Mouse (Mus musculus) thymus, adult 2 months (tissue): ENCODE results near the gene Ttll5. TPM values are rescaled to one million over a fixed set of nuclear protein-coding genes. Genes with fewer than 3 reads are reported as not detected.
A peak's percentile ranks its signal among the peaks of the same experiment; 100 is the strongest.

ENCODE experiments used
- DNase-seq: peaks from one replicate; pipeline ENCODE4 v3.0.0; 2021
- H3K27ac ChIP-seq: fragments of 200-500 bp; 2 replicates; pipeline ENCODE4 v1.5.1; 2012; ENCODE audit warnings: low read length, control low read depth; ENCODE audit not compliant: control insufficient read depth, insufficient read depth
- H3K27me3 ChIP-seq: fragments of 200-500 bp; 2 replicates; pipeline ENCODE4 v1.6.1; 2012; ENCODE audit warnings: mild to moderate bottlenecking, low read length, moderate library complexity, mixed read lengths; ENCODE audit not compliant: control insufficient read depth, insufficient read depth
- H3K36me3 ChIP-seq: fragments of 200-500 bp; 2 replicates; pipeline ENCODE4 v1.6.1; 2012; ENCODE audit warnings: mild to moderate bottlenecking, low read length, moderate library complexity; ENCODE audit not compliant: control insufficient read depth, insufficient read depth
- H3K4me1 ChIP-seq: fragments of 200-500 bp; replicated peaks from 2 replicates; pipeline ENCODE4 v1.6.1; 2012; ENCODE audit warnings: low read length; ENCODE audit not compliant: control insufficient read depth, insufficient read depth
- H3K4me3 ChIP-seq: fragments of 200-500 bp; 2 replicates; pipeline ENCODE4 v1.5.1; 2012; ENCODE audit warnings: mild to moderate bottlenecking, low read length, control low read depth, moderate library complexity; ENCODE audit not compliant: control insufficient read depth, insufficient read depth
- CTCF ChIP-seq: fragments of 200-500 bp; IDR thresholded peaks from 2 replicates; pipeline ENCODE4 v1.5.1; 2012; ENCODE audit warnings: mild to moderate bottlenecking, control low read depth, low read length, moderate library complexity, borderline replicate concordance; ENCODE audit not compliant: control insufficient read depth, poor library complexity, insufficient read depth; ENCODE audit errors: extremely low read depth
- POLR2A ChIP-seq: fragments of 200-500 bp; IDR thresholded peaks from 2 replicates; pipeline ENCODE4 v1.6.1; 2012; ENCODE audit warnings: mild to moderate bottlenecking, low read length, control low read depth, moderate library complexity; ENCODE audit not compliant: control insufficient read depth, poor library complexity, insufficient read depth; ENCODE audit errors: extremely low read depth
- WGBS: fragments of 180-500 bp; shearing (Covaris S2); methylation state at CpG from one replicate; pipeline ENCODE4 v1.1.7; 2018; 5-methylcytosine and 5-hydroxymethylcytosine counted together
- polyA plus RNA-seq: library from polyadenylated mRNA; depleted of rRNA; stranded (reverse); fragments of >200 nt; gene quantifications from 2 replicates; pipeline ENCODE4 v1.2.3, GENCODE M21; 2012

Gene Ttll5
- polyA plus RNA-seq, 1 experiment = 20.2 TPM

DNA sequence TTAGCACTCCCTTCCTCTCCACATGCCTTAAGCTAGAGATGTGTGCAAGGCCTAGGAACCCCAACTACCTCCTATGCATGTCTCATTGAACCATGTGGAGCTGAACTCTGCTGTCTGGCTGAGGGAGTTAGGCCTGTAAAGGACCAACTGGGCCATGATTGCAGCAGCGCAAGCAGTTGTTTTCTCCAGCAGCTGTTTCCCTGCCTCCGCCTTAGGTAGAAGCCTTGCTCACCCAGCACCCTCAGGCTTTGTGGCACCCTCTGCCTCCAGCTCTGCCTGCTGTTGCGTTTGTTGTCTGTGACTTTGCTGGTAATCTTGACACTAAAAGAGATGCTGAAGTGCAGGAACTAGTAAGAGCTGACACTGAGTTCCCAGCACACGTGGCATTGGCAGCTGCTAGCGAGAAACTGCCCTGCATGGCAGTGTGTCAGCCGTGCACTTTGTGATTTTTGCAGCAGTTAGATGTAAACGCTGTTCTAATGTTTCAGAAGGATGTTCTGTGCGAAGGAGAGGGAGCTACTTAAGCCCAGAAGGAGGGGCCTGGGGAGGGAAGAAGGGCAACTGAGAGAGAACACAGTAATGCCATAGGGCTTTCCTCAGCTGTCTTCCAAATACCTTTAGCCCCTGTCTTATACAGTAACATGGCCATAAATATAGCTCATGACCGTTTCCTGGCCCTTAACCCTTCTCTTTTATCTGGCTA, 198.0 kb downstream of the Ttll5 start:
- Histone ChIP-seq H3K27me3 (no peaks in the 10 kb centered on the region), H3K27ac (no peak overlapping the region), H3K4me1 (no peaks in the 10 kb centered on the region), H3K4me3 (no peak overlapping the region), H3K36me3 (no peaks in the 10 kb centered on the region)
- no peak for DNase-seq
- TF ChIP-seq CTCF = no peak
- no peak for TF ChIP-seq POLR2A
- 94% methylated on average over 9 of the region's 9 CpGs for WGBS

DNA sequence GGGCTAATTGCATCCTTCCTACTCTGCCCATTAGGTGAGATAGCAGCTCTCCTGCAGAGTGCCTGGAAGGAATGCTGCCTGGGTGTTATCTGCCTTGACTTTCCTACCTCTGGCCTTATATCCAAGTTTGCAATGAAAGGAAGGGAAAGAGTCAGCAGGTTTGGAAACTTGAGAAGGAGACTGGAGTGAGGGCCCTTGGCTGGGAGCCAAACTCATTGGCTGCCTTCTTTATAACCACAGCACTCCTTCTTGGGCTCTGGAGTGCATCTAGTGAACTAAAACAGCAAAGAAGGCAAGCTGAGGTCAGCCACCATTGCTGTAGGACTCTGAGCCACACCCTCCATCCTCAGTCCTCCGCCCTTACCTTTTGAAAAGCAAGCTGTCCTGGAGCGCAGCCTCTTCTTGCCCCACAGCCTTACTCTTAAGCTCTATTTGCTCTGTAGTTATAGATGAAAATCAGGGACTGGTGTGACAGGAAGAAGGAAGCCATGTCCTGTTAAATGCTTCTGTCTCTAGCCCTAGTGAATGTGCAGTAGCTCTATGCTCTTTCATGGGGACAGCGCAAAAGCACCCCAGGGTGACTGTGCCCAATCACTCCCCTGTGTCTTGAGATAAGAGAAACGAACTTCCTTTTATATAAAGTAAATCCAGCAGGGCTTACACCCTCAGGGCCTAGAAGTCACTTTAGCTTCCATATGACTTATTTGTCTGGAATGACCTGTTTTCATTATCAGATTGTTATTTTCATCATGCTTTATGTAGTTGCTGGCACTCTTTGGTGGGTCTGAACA, 198.8 kb downstream of the Ttll5 start:
- no peak overlapping the region for H3K27ac ChIP-seq
- TF ChIP-seq CTCF (no peak), POLR2A (no peak)
- H3K36me3 ChIP-seq = no peaks in the 10 kb centered on the region
- no peak overlapping the region for H3K4me3 ChIP-seq
- DNase-seq = no peak
- H3K27me3 ChIP-seq = no peaks in the 10 kb centered on the region
- 92% methylated on average over 4 of the region's 4 CpGs for WGBS
- no peaks in the 10 kb centered on the region for H3K4me1 ChIP-seq

DNA sequence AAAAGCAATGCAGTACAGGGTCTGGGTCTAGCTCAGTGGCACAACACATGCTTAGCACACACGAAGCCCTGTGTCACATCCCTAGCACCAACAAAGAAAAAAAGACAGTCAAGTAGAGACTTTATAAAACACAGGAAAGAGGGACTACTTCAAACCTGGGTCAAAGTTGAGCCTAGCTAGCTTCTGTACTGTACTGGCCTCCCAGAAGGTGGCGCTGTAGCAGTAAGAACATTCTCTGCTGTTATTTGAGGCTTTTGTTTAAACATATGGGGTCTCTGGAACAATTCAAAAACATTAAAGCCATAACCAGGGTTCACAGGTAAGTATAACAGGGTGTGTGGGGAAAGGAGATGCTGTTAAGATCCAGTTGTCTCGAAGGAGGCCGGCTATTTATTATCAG, 200.0 kb downstream of the Ttll5 start:
- 81% methylated on average over 4 of the region's 4 CpGs for WGBS
- TF ChIP-seq CTCF (no peak), POLR2A (no peak)
- no peak overlapping the region for H3K27ac ChIP-seq
- no peak overlapping the region for H3K4me3 ChIP-seq
- DNase-seq = peak; percentile 30
- H3K27me3 ChIP-seq = no peaks in the 10 kb centered on the region
- no peaks in the 10 kb centered on the region for H3K36me3 ChIP-seq
- no peaks in the 10 kb centered on the region for H3K4me1 ChIP-seq

DNA sequence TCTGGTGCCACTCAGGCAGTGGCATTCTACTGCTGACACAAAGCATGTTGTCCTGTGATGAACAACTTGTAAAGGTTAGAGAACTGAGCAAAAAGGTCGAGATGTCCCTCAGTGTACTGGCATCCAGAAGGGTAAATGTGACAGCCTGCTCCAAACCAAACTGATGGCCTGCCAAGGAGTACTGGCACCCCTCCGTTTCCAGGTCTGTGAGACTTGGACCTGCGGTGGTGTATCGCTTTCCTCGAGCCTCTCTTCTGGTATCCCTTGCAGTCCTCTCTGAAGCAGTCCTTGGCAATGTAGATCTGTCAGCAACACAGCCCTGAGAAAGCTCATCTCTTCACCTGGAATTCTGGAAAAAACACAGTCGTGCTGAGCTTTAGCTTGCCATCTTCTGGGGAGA, 201.0 kb downstream of the Ttll5 start:
- Histone ChIP-seq H3K36me3 (no peaks in the 10 kb centered on the region), H3K4me3 (no peak overlapping the region), H3K4me1 (no peaks in the 10 kb centered on the region), H3K27ac (no peak overlapping the region), H3K27me3 (no peaks in the 10 kb centered on the region)
- 94% methylated on average over 6 of the region's 6 CpGs for WGBS
- DNase-seq = no peak
- TF ChIP-seq CTCF = no peak
- no peak for TF ChIP-seq POLR2A

DNA sequence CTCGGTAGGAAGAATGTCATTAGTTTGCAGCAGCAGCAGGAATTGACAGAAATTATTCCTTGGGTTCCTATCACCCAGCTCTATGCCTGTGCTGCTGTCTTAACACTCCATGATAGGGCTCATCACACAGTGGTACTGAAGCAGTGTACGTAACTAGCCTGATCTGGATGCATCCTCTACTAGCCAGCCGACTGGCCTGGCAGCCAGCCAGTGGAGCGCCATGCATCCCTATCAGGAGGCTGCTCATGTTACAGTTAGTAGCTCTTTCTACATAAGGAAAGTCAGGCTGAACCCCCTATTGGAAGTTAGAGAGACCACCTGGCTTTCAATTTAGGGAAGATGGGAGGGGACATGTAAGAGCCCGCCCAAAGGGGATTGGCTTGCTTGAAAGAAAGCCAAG, 202.5 kb downstream of the Ttll5 start:
- Histone ChIP-seq H3K36me3 (no peaks in the 10 kb centered on the region), H3K4me3 (no peak overlapping the region), H3K27ac (no peak overlapping the region), H3K27me3 (no peaks in the 10 kb centered on the region), H3K4me1 (no peaks in the 10 kb centered on the region)
- 91% methylated on average over 5 of the region's 5 CpGs for WGBS
- TF ChIP-seq POLR2A = no peak
- TF ChIP-seq CTCF = no peak
- DNase-seq = no peak

DNA sequence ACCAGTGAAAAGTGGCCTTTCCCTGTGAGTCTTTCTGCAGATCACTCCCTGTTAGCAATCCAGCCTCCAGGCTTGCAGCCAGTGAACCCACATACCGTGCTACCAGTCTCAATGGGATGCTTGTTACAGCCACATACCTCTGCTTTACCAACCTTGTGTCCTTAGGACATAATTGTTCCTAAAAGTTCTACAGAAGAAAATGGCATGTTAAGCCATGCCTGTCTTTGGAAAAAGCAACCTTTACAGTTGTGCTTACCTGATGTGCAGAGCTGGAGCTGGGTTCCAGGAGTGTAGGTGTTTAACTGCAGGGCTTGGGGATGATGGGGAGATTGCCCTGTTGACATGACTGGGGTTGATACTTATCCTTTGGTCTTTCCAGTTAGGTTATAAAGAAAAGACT, 203.3 kb downstream of the Ttll5 start:
- DNase-seq = no peak
- Histone ChIP-seq H3K4me1 (no peaks in the 10 kb centered on the region), H3K4me3 (no peak overlapping the region), H3K36me3 (no peaks in the 10 kb centered on the region), H3K27me3 (no peaks in the 10 kb centered on the region), H3K27ac (no peak overlapping the region)
- TF ChIP-seq CTCF (no peak), POLR2A (no peak)
- 95% methylated on average over 1 of the region's 1 CpGs for WGBS
